Mouse (Mus musculus): ENCODE data around the gene Cdk4. TPM values are rescaled to one million over a fixed set of nuclear protein-coding genes. Genes with fewer than 3 reads are reported as not detected.

Cdk4 gene
- total RNA-seq (2021), result 10 to 100 TPM; 76.7 to 85.5 TPM

GRCm38 (mm10) chr10:127063239-127063872 is at the start of gene Cdk4:
Cdk4 (plus strand) TSS chr10:127063534.
- DNase-seq, result peak; percentile 96 to 97
- intact Hi-C loops (cut with DNase I), result no loop called here

GRCm38 (mm10) chr10:127016488-127016887 is 46.8 kb upstream of the Cdk4 start:
- intact Hi-C loops (cut with DNase I), result no loop called here
- DNase-seq, result no peak

- DNase-seq, result no peak
- intact Hi-C loops (cut with DNase I), result no loop called here
Observed at GRCm38 (mm10) chr10:127017071-127017470, 46.3 kb upstream of the Cdk4 start.

- intact Hi-C loops (cut with DNase I), result no loop called here
- DNase-seq, result no peak
Observed at GRCm38 (mm10) chr10:127018422-127018821, 44.9 kb upstream of the Cdk4 start.

- intact Hi-C loops (cut with DNase I), result loop anchor here (1.0 to 2.0 kb wide), 2 partner anchors 40 to 111 kb away; no protein-coding TSS in a partner anchor
- DNase-seq, result peak; percentile 95 to 97
Observed at GRCm38 (mm10) chr10:127030336-127031296, 32.7 kb upstream of the Cdk4 start, which contains the start of gene Tsfm. Tsfm (minus strand) TSS chr10:127030840.

- intact Hi-C loops (cut with DNase I), result no loop called here
- no peak for DNase-seq
Observed at GRCm38 (mm10) chr10:127033301-127033741, 30.0 kb upstream of the Cdk4 start.

- intact Hi-C loops (cut with DNase I), result no loop called here
- no peak for DNase-seq
Observed at GRCm38 (mm10) chr10:127036273-127036672, 27.1 kb upstream of the Cdk4 start.

GRCm38 (mm10) chr10:127037641-127038040 is 25.7 kb upstream of the Cdk4 start:
- intact Hi-C loops (cut with DNase I), result no loop called here
- no peak for DNase-seq

GRCm38 (mm10) chr10:127040569-127041214 is 22.6 kb upstream of the Cdk4 start:
- DNase-seq, result peak in 1 of 2 experiments; percentile 21
- intact Hi-C loops (cut with DNase I), result no loop called here

GRCm38 (mm10) chr10:127041274-127041766 is 22.0 kb upstream of the Cdk4 start, which contains the start of the genes Mettl1 and Eef1akmt3:
Mettl1 (plus strand) TSS chr10:127041414.
Eef1akmt3 (minus strand) TSS chr10:127041513.
- intact Hi-C loops (cut with DNase I), result no loop called here
- DNase-seq, result no peak

GRCm38 (mm10) chr10:127041774-127042338 is 21.5 kb upstream of the Cdk4 start:
- peak; percentile 88 to 95 for DNase-seq
- intact Hi-C loops (cut with DNase I), result no loop called here

- intact Hi-C loops (cut with DNase I), result no loop called here
- DNase-seq, result no peak
Observed at GRCm38 (mm10) chr10:127042468-127043115, 20.7 kb upstream of the Cdk4 start.

- intact Hi-C loops (cut with DNase I), result no loop called here
- no peak for DNase-seq
Observed at GRCm38 (mm10) chr10:127043187-127043586, 20.1 kb upstream of the Cdk4 start.

GRCm38 (mm10) chr10:127047954-127048353 is 15.4 kb upstream of the Cdk4 start, which contains the start of gene Cyp27b1:
Cyp27b1 (plus strand) TSS chr10:127048250.
- intact Hi-C loops (cut with DNase I), result no loop called here

GRCm38 (mm10) chr10:127048608-127049394 is 14.5 kb upstream of the Cdk4 start:
- intact Hi-C loops (cut with DNase I), result no loop called here
- no peak for DNase-seq

More at GRCm38 (mm10) chr10:127047954-127048353, 15.4 kb upstream of the Cdk4 start, which contains the start of gene Cyp27b1:
- no peak for DNase-seq

- DNase-seq, result no peak
- intact Hi-C loops (cut with DNase I), result no loop called here
Observed at GRCm38 (mm10) chr10:127049395-127050118, 13.8 kb upstream of the Cdk4 start.

- intact Hi-C loops (cut with DNase I), result no loop called here
- no peak for DNase-seq
Observed at GRCm38 (mm10) chr10:127050119-127050474, 13.2 kb upstream of the Cdk4 start.

- intact Hi-C loops (cut with DNase I), result no loop called here
- DNase-seq, result no peak
Observed at GRCm38 (mm10) chr10:127054646-127055045, 8.7 kb upstream of the Cdk4 start.

Measured in heart, postnatal 36 days (tissue).